Mouse (Mus musculus): ENCODE data around the gene Itgb1. TPM values are rescaled to one million over a fixed set of nuclear protein-coding genes. Genes with fewer than 3 reads are reported as not detected.

Gene Itgb1
- total RNA-seq, 1 experiment = 325 TPM

DNA sequence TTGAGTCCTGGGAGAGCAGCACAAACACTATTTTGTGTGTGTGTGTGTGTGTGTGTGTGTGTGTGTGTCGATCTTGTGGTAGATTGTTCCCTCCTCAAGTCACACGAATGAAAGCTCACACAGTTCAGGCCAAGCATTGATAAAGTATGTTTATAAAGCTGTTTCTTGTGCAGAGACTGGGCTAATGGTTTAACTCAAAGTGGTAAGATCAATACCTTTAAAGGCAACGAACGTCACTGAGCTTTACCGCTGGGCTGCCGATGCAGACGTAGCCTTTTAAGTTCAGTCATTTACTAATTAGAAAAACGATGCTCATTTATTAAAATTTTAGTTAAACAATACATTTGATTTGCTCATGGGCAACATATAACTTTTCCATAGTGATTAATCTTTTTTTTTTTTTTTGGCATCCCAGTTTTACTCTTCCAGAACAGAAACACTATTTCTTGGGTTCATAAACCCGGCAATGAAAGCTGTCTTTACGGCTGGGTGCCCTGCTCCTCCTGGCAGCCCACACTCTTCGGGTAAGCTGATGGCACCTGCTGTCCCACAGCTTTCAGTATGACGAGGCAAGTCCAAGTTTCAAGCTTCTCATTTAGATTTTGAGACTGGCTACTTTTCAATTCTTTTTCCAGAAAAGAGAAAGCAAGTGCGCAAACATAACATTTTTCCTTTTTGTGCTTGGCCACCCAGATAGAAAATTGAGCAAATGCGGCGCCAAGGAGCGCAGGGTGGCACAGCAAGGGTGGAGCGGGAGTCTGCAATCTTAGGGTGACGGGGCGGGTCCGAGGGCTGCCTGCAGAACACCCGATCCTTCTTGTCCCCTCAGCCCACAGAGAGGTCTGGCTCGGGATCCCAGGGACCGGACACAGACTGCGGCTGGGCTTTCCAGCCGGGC lies 596 bp upstream of the Itgb1 start:
- H3K9me3 ChIP-seq (ENCODE audit: control insufficient read depth, insufficient read depth, low read depth, low read length) = no peaks in the 10 kb centered on the region
- peaks cover 0 to 4% of the 10 kb centered on the region in 2 experiments; a peak in 3 of 4 replicates for H3K4me1 ChIP-seq (ENCODE audit: control insufficient read depth in 2 of 2, insufficient read depth in 2 of 2, low read length in 2 of 2, poor library complexity in 1 of 2)
- no peaks in the 10 kb centered on the region for H3K36me3 ChIP-seq (ENCODE audit: control insufficient read depth, insufficient read depth, low read length, poor library complexity, severe bottlenecking)
- H3K9ac ChIP-seq (ENCODE audit: insufficient read depth, low read depth, low read length, poor library complexity, severe bottlenecking) = peak overlapping the region; percentile 88
- H3K27ac ChIP-seq (ENCODE audit: insufficient read depth, low read depth, low read length, poor library complexity, severe bottlenecking) = peak overlapping the region; percentile 80
- in situ Hi-C loops (cut with MboI; ENCODE audit: low sequenced_read_pairs in 2 of 2, unreplicated experiment in 2 of 2) = no loop called here
- peak overlapping the region; percentile 80 to 95 for H3K4me3 ChIP-seq (ENCODE audit: insufficient read depth in 1 of 2, low read depth in 1 of 2, low read length in 2 of 2, poor library complexity in 1 of 2, severe bottlenecking in 1 of 2)
- TF ChIP-seq HCFC1 (IDR thresholded peaks at IDR 0.05; ENCODE audit: borderline replicate concordance, insufficient read depth, low read length) (no peak), MAFK (IDR thresholded peaks at IDR 0.05; ENCODE audit: insufficient read depth, low read depth, low read length) (peak; percentile 7; the same call in 1 of the 2 replicates), ZC3H11A (IDR thresholded peaks at IDR 0.05; ENCODE audit: borderline replicate concordance, low read depth, low read length) (no peak), CHD2 (IDR thresholded peaks at IDR 0.05; ENCODE audit: low read depth, low read length) (no peak), ZNF384 (IDR thresholded peaks at IDR 0.05; ENCODE audit: low read depth, low read length) (peak; percentile 44; the same call in 1 of the 2 replicates)
- DNase-seq (ENCODE audit: low read depth, low spot score) = no peak

- Histone ChIP-seq H3K27ac (ENCODE audit: insufficient read depth, low read depth, low read length, poor library complexity, severe bottlenecking) (no peak overlapping the region), H3K4me1 (ENCODE audit: control insufficient read depth in 2 of 2, insufficient read depth in 2 of 2, low read length in 2 of 2, poor library complexity in 1 of 2) (peaks cover 0 to 4% of the 10 kb centered on the region in 2 experiments; a peak in 3 of 4 replicates), H3K9me3 (ENCODE audit: control insufficient read depth, insufficient read depth, low read depth, low read length) (no peaks in the 10 kb centered on the region), H3K9ac (ENCODE audit: insufficient read depth, low read depth, low read length, poor library complexity, severe bottlenecking) (peak overlapping the region; percentile 92; the same call in 1 of the 2 replicates), H3K4me3 (ENCODE audit: insufficient read depth in 1 of 2, low read depth in 1 of 2, low read length in 2 of 2, poor library complexity in 1 of 2, severe bottlenecking in 1 of 2) (peak overlapping the region; percentile 80 to 95), H3K36me3 (ENCODE audit: control insufficient read depth, insufficient read depth, low read length, poor library complexity, severe bottlenecking) (no peaks in the 10 kb centered on the region)
- TF ChIP-seq ZNF384 (IDR thresholded peaks at IDR 0.05; ENCODE audit: low read depth, low read length) (peak; percentile 77), CHD2 (IDR thresholded peaks at IDR 0.05; ENCODE audit: low read depth, low read length) (no peak)
- in situ Hi-C loops (cut with MboI; ENCODE audit: low sequenced_read_pairs in 2 of 2, unreplicated experiment in 2 of 2) = no loop called here
- DNase-seq (ENCODE audit: low read depth, low spot score) = no peak
Observed at GRCm38 (mm10) chr8:128686429-128686990, 1.1 kb downstream of the Itgb1 start.

DNA sequence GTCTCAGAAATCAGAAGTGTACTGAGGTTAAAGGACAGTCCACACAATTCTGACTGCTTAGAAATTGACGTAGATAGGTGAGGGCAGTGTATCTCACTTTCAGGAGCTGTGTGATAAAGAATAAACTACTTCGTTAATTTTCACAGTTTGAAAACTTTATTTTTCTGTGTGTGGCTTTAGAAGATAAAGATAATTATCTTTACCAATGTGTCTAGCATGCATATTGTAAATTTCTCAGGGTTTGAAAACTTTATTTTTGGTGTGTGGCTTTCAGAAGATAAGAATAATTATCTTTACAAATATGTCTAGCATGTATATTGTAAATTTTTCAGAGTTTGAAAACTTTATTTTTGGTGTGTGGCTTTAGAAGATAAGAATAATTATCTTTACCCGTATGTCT lies 3.2 kb downstream of the Itgb1 start:
- no peaks in the 10 kb centered on the region for H3K9me3 ChIP-seq (ENCODE audit: control insufficient read depth, insufficient read depth, low read depth, low read length)
- no peak overlapping the region for H3K9ac ChIP-seq (ENCODE audit: insufficient read depth, low read depth, low read length, poor library complexity, severe bottlenecking)
- H3K4me1 ChIP-seq (ENCODE audit: control insufficient read depth in 2 of 2, insufficient read depth in 2 of 2, low read length in 2 of 2, poor library complexity in 1 of 2) = peaks cover 0 to 4% of the 10 kb centered on the region in 2 experiments; a peak in 3 of 4 replicates
- H3K36me3 ChIP-seq (ENCODE audit: control insufficient read depth, insufficient read depth, low read length, poor library complexity, severe bottlenecking) = no peaks in the 10 kb centered on the region
- no peak for DNase-seq (ENCODE audit: low read depth, low spot score)
- no peak for TF ChIP-seq MAFK (IDR thresholded peaks at IDR 0.05; ENCODE audit: insufficient read depth, low read depth, low read length)
- no peak for TF ChIP-seq ZC3H11A (IDR thresholded peaks at IDR 0.05; ENCODE audit: borderline replicate concordance, low read depth, low read length)
- TF ChIP-seq CHD2 (IDR thresholded peaks at IDR 0.05; ENCODE audit: low read depth, low read length) = no peak
- no peak for TF ChIP-seq HCFC1 (IDR thresholded peaks at IDR 0.05; ENCODE audit: borderline replicate concordance, insufficient read depth, low read length)
- no peak for TF ChIP-seq ZNF384 (IDR thresholded peaks at IDR 0.05; ENCODE audit: low read depth, low read length)
- no peak overlapping the region for H3K4me3 ChIP-seq (ENCODE audit: insufficient read depth in 1 of 2, low read depth in 1 of 2, low read length in 2 of 2, poor library complexity in 1 of 2, severe bottlenecking in 1 of 2)
- in situ Hi-C loops (cut with MboI; ENCODE audit: low sequenced_read_pairs in 2 of 2, unreplicated experiment in 2 of 2) = no loop called here
- no peak overlapping the region for H3K27ac ChIP-seq (ENCODE audit: insufficient read depth, low read depth, low read length, poor library complexity, severe bottlenecking)

DNA sequence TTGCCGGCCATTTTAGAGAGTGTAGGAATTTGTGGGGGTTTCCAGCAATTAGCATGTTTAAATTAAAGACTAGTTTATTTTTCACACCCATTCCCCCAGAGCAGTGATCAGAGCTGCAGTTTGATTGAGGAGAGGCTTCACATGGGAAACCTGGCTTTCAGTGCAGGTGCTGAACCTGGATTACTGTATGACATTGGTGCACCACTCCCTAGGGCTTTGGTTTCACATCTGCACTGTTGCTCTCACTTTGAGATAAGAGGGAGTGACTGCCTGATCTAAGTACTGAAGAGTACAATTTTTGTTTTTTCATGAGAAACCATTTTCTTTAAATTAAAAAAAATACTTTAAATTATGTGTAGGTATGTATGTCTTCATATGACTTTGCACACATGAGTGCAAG lies 4.6 kb downstream of the Itgb1 start:
- H3K9ac ChIP-seq (ENCODE audit: insufficient read depth, low read depth, low read length, poor library complexity, severe bottlenecking) = no peak overlapping the region
- H3K9me3 ChIP-seq (ENCODE audit: control insufficient read depth, insufficient read depth, low read depth, low read length) = no peaks in the 10 kb centered on the region
- H3K4me3 ChIP-seq (ENCODE audit: insufficient read depth in 1 of 2, low read depth in 1 of 2, low read length in 2 of 2, poor library complexity in 1 of 2, severe bottlenecking in 1 of 2) = no peak overlapping the region
- in situ Hi-C loops (cut with MboI; ENCODE audit: low sequenced_read_pairs in 2 of 2, unreplicated experiment in 2 of 2) = no loop called here
- no peak for TF ChIP-seq HCFC1 (IDR thresholded peaks at IDR 0.05; ENCODE audit: borderline replicate concordance, insufficient read depth, low read length)
- TF ChIP-seq MAFK (IDR thresholded peaks at IDR 0.05; ENCODE audit: insufficient read depth, low read depth, low read length) = no peak
- no peak for TF ChIP-seq ZNF384 (IDR thresholded peaks at IDR 0.05; ENCODE audit: low read depth, low read length)
- TF ChIP-seq CHD2 (IDR thresholded peaks at IDR 0.05; ENCODE audit: low read depth, low read length) = no peak
- TF ChIP-seq ZC3H11A (IDR thresholded peaks at IDR 0.05; ENCODE audit: borderline replicate concordance, low read depth, low read length) = no peak
- H3K27ac ChIP-seq (ENCODE audit: insufficient read depth, low read depth, low read length, poor library complexity, severe bottlenecking) = no peak overlapping the region
- DNase-seq (ENCODE audit: low read depth, low spot score) = no peak
- no peaks in the 10 kb centered on the region for H3K36me3 ChIP-seq (ENCODE audit: control insufficient read depth, insufficient read depth, low read length, poor library complexity, severe bottlenecking)
- peaks cover 0 to 2% of the 10 kb centered on the region in 2 experiments; a peak in 2 of 4 replicates for H3K4me1 ChIP-seq (ENCODE audit: control insufficient read depth in 2 of 2, insufficient read depth in 2 of 2, low read length in 2 of 2, poor library complexity in 1 of 2)

All from ES-E14 (cell line).